Mouse (Mus musculus) liver, embryonic 13.5 days (tissue): ENCODE data around the gene Zfp729b. TPM values are rescaled to one million over a fixed set of nuclear protein-coding genes. Genes with fewer than 3 reads are reported as not detected.

Experiments
- ATAC-seq: fragments of 200-750 bp; cut with Nextera tagmentation; 2 replicates; pipeline ENCODE4 v1.8.0; 2017; ENCODE audit warnings: low read depth, mild to moderate bottlenecking, moderate number of reproducible peaks, moderate library complexity
- DNase-seq: peaks from one replicate; pipeline ENCODE4 v3.0.0; 2022
- H3K27ac ChIP-seq: fragments of 300-500 bp; sonication (generic); 2 replicates; pipeline ENCODE4 v1.5.1; 2015; ENCODE audit warnings: moderate library complexity, mild to moderate bottlenecking, inconsistent platforms
- H3K27me3 ChIP-seq: fragments of 300-500 bp; sonication (generic); 2 replicates; pipeline ENCODE4 v1.6.1; 2015; ENCODE audit warnings: mild to moderate bottlenecking, inconsistent platforms
- H3K36me3 ChIP-seq: fragments of 300-500 bp; sonication (generic); 2 replicates; pipeline ENCODE4 v1.6.1; 2015; ENCODE audit warnings: mild to moderate bottlenecking, inconsistent platforms
- H3K4me1 ChIP-seq: fragments of 300-500 bp; sonication (generic); replicated peaks from 2 replicates; pipeline ENCODE4 v1.6.1; 2015; ENCODE audit warnings: inconsistent platforms
- H3K4me2 ChIP-seq: fragments of 300-500 bp; sonication (generic); 2 replicates; pipeline ENCODE4 v1.6.1; 2015; ENCODE audit warnings: inconsistent platforms, mild to moderate bottlenecking, moderate library complexity
- H3K4me3 ChIP-seq: fragments of 300-500 bp; sonication (generic); replicated peaks from 2 replicates; pipeline ENCODE4 v1.5.1; 2015; ENCODE audit warnings: mild to moderate bottlenecking, inconsistent platforms
- H3K9ac ChIP-seq: fragments of 300-500 bp; sonication (generic); 2 replicates; pipeline ENCODE4 v1.6.1; 2015; ENCODE audit warnings: mild to moderate bottlenecking, inconsistent platforms
- H3K9me3 ChIP-seq: fragments of 300-500 bp; sonication (generic); replicated peaks from 2 replicates; pipeline ENCODE4 v1.6.1; 2016; ENCODE audit warnings: inconsistent platforms
- WGBS: fragments of 180-500 bp; shearing (Covaris S2); methylation state at CpG from one replicate; pipeline ENCODE4 v1.1.7; 2015; ENCODE audit not compliant: insufficient replicate concordance; 5-methylcytosine and 5-hydroxymethylcytosine counted together
- polyA plus RNA-seq: library from polyadenylated mRNA; unstranded; fragments of >200 nt; fragmentation: Nextera tagmentation; extraction: Ambion mirVana; gene quantifications from 2 replicates; pipeline ENCODE4 v1.2.1, GENCODE M21; 2015

Gene Zfp729b
- polyA plus RNA-seq = 1.3 and 1.9 TPM in 2 replicates

- Histone ChIP-seq H3K27ac (peak within 1 kb of the TSS; percentile 41; the same call in 1 of the 2 replicates), H3K4me2 (peak within 1 kb of the TSS; percentile 57), H3K4me1 (peaks cover 5% of the 10 kb centered on the region), H3K9ac (peak within 1 kb of the TSS; percentile 77), H3K4me3 (peak within 1 kb of the TSS; percentile 80), H3K27me3 (no peaks in the 10 kb centered on the region), H3K36me3 (no peaks in the 10 kb centered on the region), H3K9me3 (0 out of 2 replicates have a peak, but pooled peaks cover 4% of the 10 kb centered on the region)
- DNase-seq = peak; percentile 62
- 3% methylated on average over 20 of the region's 20 CpGs for WGBS
- peak; percentile 91 for ATAC-seq
These were observed at the start of gene Zfp729b for GRCm38 (mm10) chr13:67609066-67609876. TSS of gene Zfp729b (minus strand) at chr13:67609707.

DNA sequence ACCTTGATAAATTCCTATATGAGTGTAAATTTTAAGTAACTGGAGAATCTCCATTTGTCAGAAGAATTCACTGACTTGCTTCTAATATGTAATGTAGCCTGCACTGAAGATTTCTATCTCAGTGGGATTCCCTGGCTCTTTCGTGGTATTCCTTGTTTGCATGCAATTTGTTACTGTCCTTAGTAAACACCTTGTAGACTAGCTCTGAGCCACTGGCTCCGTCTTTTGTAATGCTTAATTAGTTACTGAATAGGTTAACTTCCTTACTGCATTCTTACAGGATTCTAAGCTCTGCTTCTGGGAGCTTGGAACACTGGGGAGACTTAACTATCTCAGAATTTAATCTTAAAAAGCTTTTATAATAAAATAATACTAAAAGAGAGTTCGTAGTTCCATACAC lies 43.0 kb upstream of the Zfp729b start:
- Histone ChIP-seq H3K9me3 (no peaks in the 10 kb centered on the region), H3K4me3 (no peak overlapping the region), H3K27ac (no peak overlapping the region), H3K36me3 (no peaks in the 10 kb centered on the region), H3K4me2 (no peak overlapping the region), H3K27me3 (no peaks in the 10 kb centered on the region), H3K4me1 (no peaks in the 10 kb centered on the region), H3K9ac (no peak overlapping the region)
- DNase-seq (no peak), ATAC-seq (no peak)
- WGBS = 35% methylated on average over 3 of the region's 3 CpGs

- Histone ChIP-seq H3K4me2 (peak within 1 kb of the TSS; percentile 63), H3K4me1 (peaks cover 5% of the 10 kb centered on the region), H3K27ac (peak within 1 kb of the TSS; percentile 63)
These were observed 27.9 kb upstream of the Zfp729b start, which contains the start of the genes Gm49345 and Zfp729a for GRCm38 (mm10) chr13:67637294-67638007. TSS of gene Gm49345 (minus strand) at chr13:67637769. TSS of gene Zfp729a (minus strand) at chr13:67637791.

DNA sequence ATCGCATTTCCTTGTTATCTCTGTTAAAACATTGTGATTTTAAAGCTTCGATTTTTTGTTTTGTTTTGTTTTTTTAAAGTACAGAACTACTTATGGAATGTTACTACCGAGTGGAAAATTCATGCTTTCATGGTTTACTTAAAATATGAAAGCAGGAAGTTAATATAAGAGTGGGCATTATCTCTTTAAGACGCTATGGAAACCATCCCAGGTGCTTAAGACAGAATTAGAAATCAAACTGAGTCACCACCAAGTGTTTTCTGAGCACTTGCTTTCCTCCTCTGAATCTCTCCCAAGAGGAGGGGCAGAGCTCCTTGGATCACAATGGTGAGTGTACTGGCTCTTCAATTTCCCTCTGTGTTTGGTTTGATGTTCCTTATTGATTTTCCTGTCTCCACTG lies 601 bp upstream of the Zfp729b start:
- no peak for ATAC-seq
- Histone ChIP-seq H3K27me3 (no peaks in the 10 kb centered on the region), H3K4me3 (0 out of 2 replicates have a peak overlapping the region, but pooled peaks have one; percentile 80), H3K9ac (no peak overlapping the region), H3K27ac (no peak overlapping the region), H3K4me2 (no peak overlapping the region), H3K36me3 (no peaks in the 10 kb centered on the region), H3K4me1 (peaks cover 5% of the 10 kb centered on the region), H3K9me3 (0 out of 2 replicates have a peak, but pooled peaks cover 4% of the 10 kb centered on the region)
- DNase-seq = no peak
- WGBS = 71% methylated on average over 4 of the region's 4 CpGs

More at GRCm38 (mm10) chr13:67637294-67638007, 27.9 kb upstream of the Zfp729b start, which contains the start of the genes Gm49345 and Zfp729a:
- peak within 1 kb of the TSS; percentile 79 for H3K9ac ChIP-seq
- DNase-seq (peak; percentile 63), ATAC-seq (peak; percentile 97)
- peak within 1 kb of the TSS; percentile 85 for H3K4me3 ChIP-seq
- H3K9me3 ChIP-seq = no peaks in the 10 kb centered on the region
- no peaks in the 10 kb centered on the region for H3K36me3 ChIP-seq
- under 1% methylated on average over 19 of the region's 19 CpGs for WGBS
- no peaks in the 10 kb centered on the region for H3K27me3 ChIP-seq

GRCm38 (mm10) chr13:67572591-67573189 lies 36.8 kb downstream of the Zfp729b start:
- no peak overlapping the region for H3K27ac ChIP-seq
- no peaks in the 10 kb centered on the region for H3K36me3 ChIP-seq
- no peak overlapping the region for H3K4me2 ChIP-seq
- no peaks in the 10 kb centered on the region for H3K4me1 ChIP-seq
- no peak for ATAC-seq
- no peaks in the 10 kb centered on the region for H3K9me3 ChIP-seq
- H3K27me3 ChIP-seq = no peaks in the 10 kb centered on the region
- no peak overlapping the region for H3K4me3 ChIP-seq
- H3K9ac ChIP-seq = no peak overlapping the region
- 56% methylated on average over 5 of the region's 5 CpGs for WGBS
- DNase-seq = no peak

GRCm38 (mm10) chr13:67553730-67554129 lies 55.8 kb downstream of the Zfp729b start, which contains the start of gene Zfp748:
TSS of gene Zfp748 (minus strand) at chr13:67553830.
- H3K4me1 ChIP-seq = peaks cover 22% of the 10 kb centered on the region
- peak within 1 kb of the TSS; percentile 85 for H3K27ac ChIP-seq
- H3K9me3 ChIP-seq = no peaks in the 10 kb centered on the region
- peak within 1 kb of the TSS; percentile 82 for H3K4me3 ChIP-seq
- peak within 1 kb of the TSS; percentile 78 for H3K4me2 ChIP-seq
- DNase-seq (no peak), ATAC-seq (no peak)
- 65% methylated on average over 4 of the region's 4 CpGs for WGBS
- H3K9ac ChIP-seq = peak within 1 kb of the TSS; percentile 86
- no peaks in the 10 kb centered on the region for H3K36me3 ChIP-seq
- H3K27me3 ChIP-seq = 0 out of 2 replicates have a peak, but pooled peaks cover 3% of the 10 kb centered on the region

DNA sequence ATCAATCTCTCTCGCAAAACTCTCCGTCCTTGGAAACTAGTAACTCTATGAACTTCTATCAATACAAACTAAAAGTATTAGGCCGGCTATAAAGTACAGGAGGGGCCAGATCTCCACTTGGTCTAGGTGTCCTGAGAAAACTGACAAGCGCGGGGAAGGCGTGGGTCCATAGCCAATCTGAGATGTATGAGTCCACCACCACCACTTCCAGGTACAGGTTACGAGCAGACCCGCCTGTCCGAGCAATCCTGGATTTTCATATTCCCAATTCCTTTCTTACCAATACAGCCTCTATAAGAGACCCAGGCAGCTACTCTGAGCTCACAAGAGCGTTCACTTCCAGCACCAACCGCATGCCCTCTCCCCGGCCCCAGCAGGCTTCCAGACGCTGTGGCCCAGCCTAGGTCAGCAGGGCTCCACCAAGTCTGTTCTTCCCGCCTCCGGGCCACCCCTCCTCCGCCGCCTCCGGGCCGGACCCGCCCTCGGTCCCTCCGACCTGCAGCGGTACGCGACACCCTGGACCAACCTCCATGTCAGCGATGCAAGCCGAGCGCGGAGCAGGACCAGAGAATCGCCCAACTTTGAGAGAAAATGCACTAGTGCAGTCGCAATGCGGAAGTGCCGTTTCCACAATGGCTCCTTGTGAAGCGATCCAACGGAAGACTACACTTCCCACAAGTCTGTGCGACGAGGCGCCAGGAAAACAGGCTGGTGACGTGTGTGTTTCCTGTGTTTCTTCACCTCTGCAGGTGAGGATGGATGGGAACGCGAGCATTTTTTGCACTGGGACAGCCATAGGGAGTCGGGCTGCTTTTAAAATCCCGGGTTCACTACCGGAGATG lies 56.8 kb downstream of the Zfp729b start:
- H3K9ac ChIP-seq = peak overlapping the region; percentile 86
- peak; percentile 72 for DNase-seq
- peak; percentile 97 for ATAC-seq
- peak overlapping the region; percentile 78 for H3K4me2 ChIP-seq
- H3K4me1 ChIP-seq = peaks cover 22% of the 10 kb centered on the region
- peak overlapping the region; percentile 85 for H3K27ac ChIP-seq
- WGBS = under 1% methylated on average over 44 of the region's 44 CpGs
- H3K4me3 ChIP-seq = peak overlapping the region; percentile 82
- no peaks in the 10 kb centered on the region for H3K9me3 ChIP-seq
- 0 out of 2 replicates have a peak, but pooled peaks cover 3% of the 10 kb centered on the region for H3K27me3 ChIP-seq
- no peaks in the 10 kb centered on the region for H3K36me3 ChIP-seq

DNA sequence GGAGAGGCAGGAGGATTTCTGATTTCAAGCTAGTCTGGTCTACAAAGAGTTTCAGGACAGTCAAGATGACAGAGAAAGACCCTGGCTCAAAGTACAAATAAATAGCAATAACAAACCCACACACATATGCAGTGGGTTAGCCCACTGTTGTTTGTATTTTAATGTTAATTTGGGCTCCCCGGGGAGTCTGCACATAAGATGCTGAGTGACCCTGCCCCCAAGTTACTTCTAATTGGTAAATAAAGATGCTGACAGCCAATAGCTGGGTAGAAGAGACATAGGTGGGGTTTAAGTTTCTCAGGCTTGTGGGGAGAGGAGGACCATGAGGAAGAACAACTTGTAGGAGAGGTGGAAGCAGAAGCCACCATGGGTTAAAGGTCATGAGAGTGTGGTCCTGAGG lies 63.6 kb downstream of the Zfp729b start:
- H3K9me3 ChIP-seq = 0 out of 2 replicates have a peak, but pooled peaks cover 4% of the 10 kb centered on the region
- 0 out of 2 replicates have a peak, but pooled peaks cover 2% of the 10 kb centered on the region for H3K4me1 ChIP-seq
- DNase-seq = no peak
- H3K27ac ChIP-seq = no peak overlapping the region
- H3K4me2 ChIP-seq = no peak overlapping the region
- ATAC-seq = no peak
- peaks cover 46% of the 10 kb centered on the region for H3K36me3 ChIP-seq
- no peak overlapping the region for H3K4me3 ChIP-seq
- H3K9ac ChIP-seq = no peak overlapping the region
- H3K27me3 ChIP-seq = no peaks in the 10 kb centered on the region
- WGBS = 72% methylated on average over 1 of the region's 1 CpGs
